Mouse (Mus musculus) neutrophil, adult 65 days (primary cell): ENCODE measurements around the gene Gm8068. TPM values are rescaled to one million over a fixed set of nuclear protein-coding genes. Genes with fewer than 3 reads are reported as not detected.

Experiments
- total RNA-seq: library from RNA; stranded (reverse); gene quantifications from 2 replicates; pipeline ENCODE4 v1.2.4, GENCODE M21; 2023

Gm8068 gene
- total RNA-seq: not detected in 2 replicates

DNA sequence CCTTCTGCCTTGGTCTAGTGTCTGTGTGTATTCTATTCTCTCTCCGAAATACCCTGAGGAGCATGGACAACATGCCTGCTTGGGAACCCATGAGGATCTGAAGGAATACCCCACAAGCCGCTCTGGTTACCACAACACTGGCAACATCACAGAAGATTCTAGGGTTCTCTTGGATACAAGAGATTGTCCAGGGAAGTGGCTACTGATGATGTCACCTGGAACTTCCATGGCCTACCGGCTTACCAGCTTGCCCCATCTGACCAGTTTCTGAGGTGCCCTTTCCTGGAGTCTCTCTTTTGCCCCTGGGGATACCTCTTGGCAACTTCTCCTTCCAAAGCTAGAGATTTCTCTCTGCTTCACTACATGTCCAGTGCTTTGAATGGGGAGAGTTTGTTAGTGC, at the start of gene Gm8068:
Gene Gm8068 (minus strand): TSS at position 101 of the 400 bp plus-strand sequence.

DNA sequence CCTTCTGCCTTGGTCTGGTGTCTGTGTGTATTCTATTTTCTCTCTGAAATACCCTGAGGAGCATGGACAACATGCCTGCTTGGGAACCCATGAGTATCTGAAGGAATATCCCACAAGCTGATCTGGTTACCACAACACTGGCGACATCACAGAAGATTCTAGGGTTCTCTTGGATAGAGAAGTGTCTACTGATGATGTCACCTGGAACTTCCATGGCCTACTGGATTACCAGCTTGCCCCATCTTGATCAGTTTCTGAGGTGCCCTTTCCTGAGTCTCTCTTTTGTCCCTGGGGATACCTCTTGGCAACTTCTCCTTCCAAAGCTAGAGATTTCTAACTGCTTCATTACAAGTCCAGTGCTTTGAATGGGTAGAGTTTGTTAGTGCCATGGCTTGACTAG, 48.8 kb upstream of the Gm8068 start, which contains the start of gene Gm7929:
Gene Gm7929 (minus strand): TSS at position 101 of the 400 bp plus-strand sequence.

Other genes starting within 250 kb of the Gm8068 start
- gene Gm7954, start 248.4 kb downstream of the Gm8068 start, total RNA-seq: not detected in 2 replicates
- gene Gm3486, start 212.4 kb downstream of the Gm8068 start, total RNA-seq: not detected in 2 replicates
- not detected in 2 replicates for gene Gm7970, start 146.3 kb downstream of the Gm8068 start, total RNA-seq
- gene 1700049E17Rik2, start 128.7 kb downstream of the Gm8068 start, total RNA-seq: not detected in 2 replicates
- not detected in 2 replicates for gene Gm3072, start 77.3 kb downstream of the Gm8068 start, total RNA-seq
- not detected in 2 replicates for gene Gm3676, start 55.4 kb downstream of the Gm8068 start, total RNA-seq
- not detected in 2 replicates for gene Gm7929, start 48.7 kb upstream of the Gm8068 start, total RNA-seq
- gene Gm47189, start 70.6 kb upstream of the Gm8068 start, total RNA-seq: not detected in 2 replicates
- not detected in 2 replicates for gene Gm7980, start 205.4 kb upstream of the Gm8068 start, total RNA-seq
- gene 1700049E17Rik1, start 223.1 kb upstream of the Gm8068 start, total RNA-seq: not detected in 2 replicates
- gene 1700024B05Rik, start 242.1 kb upstream of the Gm8068 start, total RNA-seq: not detected in 2 replicates